Mouse (Mus musculus) Patski (cell line): Measurements from ENCODE around the gene Ric3. TPM values are rescaled to one million over a fixed set of nuclear protein-coding genes. Genes with fewer than 3 reads are reported as not detected.

Source experiments
- ATAC-seq: fragments of 100-300 bp; one replicate; pipeline ENCODE4 v1.8.0; 2021
- CTCF ChIA-PET: fragments of 350-600 bp; sonication (Branson Sonifier 250); formaldehyde crosslinking; loops from one replicate; lab custom pipeline; 2022; ENCODE audit warnings: inconsistent platforms; lab: Charles Lee
- POLR2A ChIA-PET: fragments of 350-600 bp; sonication (Branson Sonifier 250); formaldehyde crosslinking; loops from one replicate; lab custom pipeline; 2022; ENCODE audit warnings: antibody characterized with exemption, inconsistent platforms; lab: Charles Lee
- DNase-seq: peaks from one replicate; pipeline ENCODE4 v3.0.0-alpha.2; 2011; ENCODE audit warnings: low read depth, low spot score
- H3K27me3 ChIP-seq: fragments of 371-371 bp; one replicate; pipeline ENCODE4 v1.5.1; 2021
- CTCF ChIP-seq: fragments of 100-300 bp; IDR thresholded peaks from one replicate; pipeline ENCODE4 v1.5.1; 2021
- in situ Hi-C: fragments of 300-500 bp; cut with MboI; formaldehyde crosslinking; loops from 3 replicates; pipeline ENCODE4 v1.11.1; 2018; ENCODE audit warnings: low pct_unique_long_range_greater_than_20kb, mixed read lengths
- polyA plus RNA-seq: library from polyadenylated mRNA; unstranded; gene quantifications from one replicate; pipeline ENCODE4 v1.2.3, GENCODE M21; 2021

Gene Ric3
- polyA plus RNA-seq, 1 experiment from 2014 or later: 0.27 TPM

- ATAC-seq (no peak), DNase-seq (no peak)
- TF ChIP-seq CTCF: no peak
- peaks cover 3% of the 10 kb centered on the region for H3K27me3 ChIP-seq
- ChIA-PET CTCF (no interaction called here), POLR2A (interaction anchor here (0.6 kb wide), 1 partner anchor 13 kb away, joined by 5 read pairs; no protein-coding TSS in a partner anchor)
- in situ Hi-C loops: no loop called here
Measured at GRCm38 (mm10) chr7:109003653-109004052, 79.5 kb downstream of the Ric3 start.

- no peak for TF ChIP-seq CTCF
- ChIA-PET CTCF (interaction anchor here (1.6 kb wide), 1 partner anchor 20 kb away, joined by 8 read pairs; no protein-coding TSS in a partner anchor), POLR2A (no interaction called here)
- in situ Hi-C loops: no loop called here
- DNase-seq (no peak), ATAC-seq (no peak)
- H3K27me3 ChIP-seq: peaks cover 3% of the 10 kb centered on the region
Measured at GRCm38 (mm10) chr7:109001971-109002370, 81.2 kb downstream of the Ric3 start.

- in situ Hi-C loops: no loop called here
Measured at GRCm38 (mm10) chr7:109000315-109000954, 82.7 kb downstream of the Ric3 start.

GRCm38 (mm10) chr7:108996156-108996555 is 87.0 kb downstream of the Ric3 start:
- in situ Hi-C loops: no loop called here
- DNase-seq: no peak
- no peak for ATAC-seq
- no peaks in the 10 kb centered on the region for H3K27me3 ChIP-seq
- no peak for TF ChIP-seq CTCF
- POLR2A ChIA-PET: no interaction called here
- CTCF ChIA-PET: interaction anchor here (0.9 to 1.8 kb wide), 4 partner anchors 9 to 26 kb away, joined by 3 to 4 read pairs (median 3); no protein-coding TSS in a partner anchor

More at GRCm38 (mm10) chr7:109000315-109000954, 82.7 kb downstream of the Ric3 start:
- TF ChIP-seq CTCF: peak; percentile 63
- H3K27me3 ChIP-seq: peaks cover 3% of the 10 kb centered on the region
- ChIA-PET POLR2A (interaction anchor here (0.6 kb wide), 1 partner anchor 1302 kb away, joined by 3 read pairs; no protein-coding TSS in a partner anchor), CTCF (interaction anchor here (0.7 to 1.9 kb wide), 3 partner anchors 9 to 21 kb away, joined by 3 to 8 read pairs (median 5); no protein-coding TSS in a partner anchor)
- DNase-seq: no peak
- ATAC-seq: no peak

GRCm38 (mm10) chr7:108993881-108994291 is 89.2 kb downstream of the Ric3 start:
- no peak for TF ChIP-seq CTCF
- ChIA-PET POLR2A (no interaction called here), CTCF (interaction anchor here (1.3 to 2.3 kb wide), 3 partner anchors 11 to 40 kb away, joined by 3 to 5 read pairs (median 3); no protein-coding TSS in a partner anchor)
- in situ Hi-C loops: no loop called here
- no peak for DNase-seq
- no peaks in the 10 kb centered on the region for H3K27me3 ChIP-seq
- ATAC-seq: no peak

GRCm38 (mm10) chr7:108993230-108993629 is 89.9 kb downstream of the Ric3 start:
- ATAC-seq (peak; percentile 61), DNase-seq (peak; percentile 44)
- no peaks in the 10 kb centered on the region for H3K27me3 ChIP-seq
- POLR2A ChIA-PET: no interaction called here
- CTCF ChIA-PET: interaction anchor here (1.0 to 2.3 kb wide), 3 partner anchors 35 to 40 kb away, joined by 3 to 5 read pairs (median 3); no protein-coding TSS in a partner anchor
- no peak for TF ChIP-seq CTCF
- in situ Hi-C loops: no loop called here

GRCm38 (mm10) chr7:108991207-108991606 is 91.9 kb downstream of the Ric3 start:
- ChIA-PET CTCF (interaction anchor here (0.9 to 1.8 kb wide), 3 partner anchors 9 to 30 kb away, joined by 4 to 7 read pairs (median 5); no protein-coding TSS in a partner anchor), POLR2A (interaction anchor here (0.6 kb wide), 1 partner anchor 13 kb away, joined by 5 read pairs; no protein-coding TSS in a partner anchor)
- no peak for TF ChIP-seq CTCF
- no peak for ATAC-seq
- no peak for DNase-seq
- no peaks in the 10 kb centered on the region for H3K27me3 ChIP-seq
- in situ Hi-C loops: no loop called here

- POLR2A ChIA-PET: no interaction called here
Measured at GRCm38 (mm10) chr7:108985934-108986708, 97.0 kb downstream of the Ric3 start.

More at GRCm38 (mm10) chr7:108985934-108986708, 97.0 kb downstream of the Ric3 start:
- DNase-seq (no peak), ATAC-seq (no peak)
- CTCF ChIA-PET: interaction anchor here (1.2 to 1.8 kb wide), 2 partner anchors 10 to 36 kb away, joined by 4 to 5 read pairs; no protein-coding TSS in a partner anchor
- in situ Hi-C loops: no loop called here
- no peak for TF ChIP-seq CTCF
- H3K27me3 ChIP-seq: no peaks in the 10 kb centered on the region

Other genes starting within 250 kb of the Ric3 start
- gene Olfr516, start 232.8 kb downstream of the Ric3 start, polyA plus RNA-seq: not detected
- gene Olfr517, start 211.0 kb downstream of the Ric3 start, polyA plus RNA-seq: not detected
- not detected for gene Olfr518, start 198.3 kb downstream of the Ric3 start, polyA plus RNA-seq
- gene Olfr519, start 188.9 kb downstream of the Ric3 start, polyA plus RNA-seq: not detected
- 2.4 TPM for gene Nlrp10, start 153.2 kb downstream of the Ric3 start, polyA plus RNA-seq
- gene Eif3f, start 148.9 kb downstream of the Ric3 start, polyA plus RNA-seq: 162 TPM
- 0.30 TPM for gene Tub, start 133.0 kb downstream of the Ric3 start, polyA plus RNA-seq
- 10.7 TPM for gene Lmo1, start 91.9 kb upstream of the Ric3 start, polyA plus RNA-seq